Mouse (Mus musculus): ENCODE data around the gene Mier3.
"Not testable (repeated sequence)": the region's sequence is repeated elsewhere in the genome, so short reads cannot be mapped to it uniquely, and the experiment has no call there.

Gene Mier3

DNA sequence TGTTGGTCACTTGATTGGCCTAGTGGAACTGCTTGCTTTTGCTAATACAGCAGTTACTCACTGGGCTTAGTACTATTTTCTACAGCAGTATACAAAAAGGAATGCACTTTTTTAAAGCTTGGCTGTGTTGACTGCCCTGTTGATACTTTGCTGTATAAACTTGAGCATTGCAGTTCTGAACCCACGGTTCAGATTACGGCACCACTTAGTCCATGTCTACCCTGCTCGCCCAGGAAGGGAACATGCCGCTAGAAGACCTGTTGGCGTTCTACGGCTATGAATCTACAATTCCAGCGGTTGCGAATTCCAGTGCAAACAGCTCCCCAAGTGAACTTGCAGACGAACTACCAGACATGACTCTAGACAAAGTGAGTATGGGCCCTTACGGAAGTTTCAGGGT lies 22.6 kb downstream of the Mier3 start:
- DNase-seq (ENCODE audit: low spot score): no peak

DNA sequence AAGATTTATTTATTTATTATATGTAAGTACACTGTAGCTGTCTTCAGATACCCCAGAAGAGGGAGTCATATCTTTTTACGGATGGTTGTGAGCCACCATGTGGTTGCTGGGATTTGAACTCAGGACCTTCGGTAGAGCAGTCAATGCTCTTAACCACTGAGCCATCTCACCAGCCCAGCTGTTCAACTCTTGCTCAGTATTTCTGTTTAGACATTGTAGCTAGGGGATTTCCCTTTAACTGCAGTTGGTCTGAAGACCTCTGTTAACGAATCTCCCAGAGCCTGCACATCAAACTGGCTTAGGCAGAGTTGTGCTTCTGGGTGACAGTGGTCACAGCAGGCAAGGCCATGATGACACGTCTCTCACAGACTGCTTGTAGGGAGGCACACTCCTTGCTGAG lies 23.2 kb downstream of the Mier3 start:
- not testable (repeated sequence) for DNase-seq (ENCODE audit: low spot score)

DNA sequence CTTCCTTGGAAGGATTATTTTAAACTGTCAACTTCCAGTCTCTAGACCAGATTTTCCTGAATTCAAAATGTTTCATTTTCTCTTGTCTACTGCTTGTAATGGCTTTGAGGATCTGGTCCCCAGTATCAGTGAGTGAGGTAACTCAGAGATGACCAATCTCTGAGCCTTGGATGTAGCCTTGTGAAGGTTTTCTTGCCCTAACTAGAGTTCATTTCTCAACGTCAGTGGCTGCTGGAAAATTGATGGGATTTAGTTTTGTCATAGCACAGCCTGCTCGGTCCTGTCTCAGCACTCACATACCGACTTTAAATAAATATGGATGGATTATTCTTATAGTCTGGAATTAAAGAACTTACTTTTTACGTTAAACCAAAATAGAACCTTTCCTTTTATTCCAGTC lies 29.8 kb downstream of the Mier3 start:
- no peak for DNase-seq (ENCODE audit: low spot score)

- no peak for DNase-seq (ENCODE audit: low spot score)
Measured at GRCm38 (mm10) chr13:111719726-111720125, 38.9 kb downstream of the Mier3 start.

- DNase-seq (ENCODE audit: low spot score): no peak
Measured at GRCm38 (mm10) chr13:111724811-111725164, 44.0 kb downstream of the Mier3 start.

DNA sequence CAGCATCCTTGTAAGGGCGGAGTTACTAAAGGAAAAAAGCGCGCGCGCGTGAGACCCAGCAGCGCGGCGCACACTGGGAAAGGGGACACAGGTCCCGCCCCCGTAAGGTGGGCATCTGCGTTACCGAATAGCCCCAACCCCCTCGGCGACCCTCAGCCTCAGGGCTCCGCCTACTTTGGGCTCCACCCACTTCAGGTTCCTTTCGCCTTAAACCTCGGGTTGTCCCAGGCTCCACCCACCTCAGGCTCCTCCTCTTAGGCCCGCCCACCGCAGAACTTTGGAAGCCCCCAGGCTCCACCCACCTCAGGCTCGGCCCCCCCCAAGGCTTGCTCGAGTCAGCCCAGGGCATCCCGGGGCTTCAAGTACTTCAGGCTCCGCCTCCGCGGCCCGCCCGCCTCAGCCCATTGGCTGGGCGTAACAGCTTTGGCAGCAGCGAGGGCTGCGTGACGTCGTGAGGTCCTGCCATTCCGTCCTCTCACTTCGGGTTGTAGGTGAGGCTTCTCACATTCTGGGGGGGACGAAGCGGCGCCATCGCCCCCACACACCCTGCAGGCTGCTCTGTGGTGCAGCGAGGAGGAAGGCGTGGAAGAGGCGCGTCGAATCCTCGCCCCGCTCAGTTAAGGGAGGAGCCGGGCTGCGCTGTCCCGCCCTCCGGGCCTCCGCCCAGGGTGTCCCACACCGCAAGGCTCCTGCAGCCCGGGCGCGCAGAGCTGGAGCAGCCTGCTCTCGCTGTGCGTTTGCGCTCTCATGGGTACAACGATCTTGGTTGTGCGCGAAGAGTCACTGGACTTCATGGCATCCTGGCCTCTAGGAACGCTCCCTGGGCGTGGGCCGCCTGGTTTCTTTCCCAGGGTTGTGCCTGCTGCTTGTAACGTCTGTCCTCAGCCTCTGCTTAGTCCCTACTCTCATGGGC lies 44.6 kb downstream of the Mier3 start:
- DNase-seq (ENCODE audit: low spot score): peak; percentile 99

- DNase-seq (ENCODE audit: low spot score): no peak
Measured at GRCm38 (mm10) chr13:111726898-111727297, 46.1 kb downstream of the Mier3 start.

DNA sequence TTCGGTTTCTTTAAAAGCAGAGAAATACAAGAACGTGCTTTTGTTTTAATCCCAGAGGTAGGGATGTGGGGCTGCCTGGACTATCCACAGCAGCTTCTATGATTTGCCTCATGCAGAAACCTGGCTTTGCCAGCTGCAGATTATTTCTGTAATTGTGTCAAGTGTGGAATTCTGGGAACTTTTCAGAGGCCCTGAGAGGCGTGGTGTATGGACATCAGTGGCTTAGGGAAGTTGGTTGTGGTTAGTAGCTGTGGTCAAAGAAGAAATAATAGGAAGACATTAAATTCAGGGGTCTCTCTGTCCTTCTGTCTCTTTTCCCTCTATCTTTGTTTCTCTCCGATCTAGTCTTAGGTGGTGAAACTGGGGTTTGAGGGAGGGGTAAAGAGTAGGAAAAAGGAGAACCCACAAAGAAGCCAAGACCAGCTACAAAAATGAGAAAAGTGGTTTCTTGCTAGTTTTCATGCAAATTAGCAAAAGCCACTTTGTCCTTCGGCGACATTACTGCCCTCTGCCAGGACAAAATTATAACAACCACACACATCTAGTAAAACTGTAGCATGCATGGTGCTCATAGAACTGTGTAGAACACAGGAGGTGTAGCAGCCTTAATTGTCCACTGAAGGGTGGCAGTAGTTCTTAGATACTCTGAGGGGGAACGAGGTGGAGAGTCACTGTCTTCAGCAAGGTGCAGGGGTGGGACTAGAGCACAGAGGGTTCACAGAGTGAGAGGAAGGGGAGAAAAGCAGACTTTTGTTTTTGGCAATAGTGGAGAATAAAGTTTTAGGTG lies 60.6 kb downstream of the Mier3 start:
- no peak for DNase-seq (ENCODE audit: low spot score)

DNA sequence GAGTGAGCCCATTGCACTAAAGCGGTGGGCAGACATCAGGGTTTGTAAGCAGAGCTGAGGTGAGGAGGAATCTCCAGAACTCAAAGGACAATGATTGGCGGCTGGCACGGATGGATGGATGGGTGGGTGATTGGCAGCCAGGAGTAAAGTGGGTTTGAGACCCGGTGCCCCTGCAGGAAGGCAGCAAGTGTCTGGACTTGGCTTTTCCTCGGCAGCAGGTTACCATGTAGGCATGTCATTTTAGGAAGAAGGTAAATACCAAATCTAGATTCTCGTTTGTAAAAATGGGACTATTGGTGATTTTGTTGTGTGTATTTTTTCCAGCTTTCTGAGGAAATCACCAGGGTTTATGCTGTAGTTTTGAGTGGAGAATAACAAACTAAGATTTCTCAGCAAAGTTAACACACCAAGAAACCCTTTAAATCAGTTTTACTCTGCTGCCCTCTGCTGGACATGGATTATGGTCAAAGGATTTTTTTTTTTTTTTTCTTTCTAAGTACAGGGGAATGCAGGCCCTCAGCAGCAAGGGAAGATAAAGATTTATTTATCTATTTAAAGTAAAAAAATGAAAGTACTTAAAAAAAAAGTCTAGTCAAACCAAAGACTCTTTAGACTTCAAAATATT lies 61.3 kb downstream of the Mier3 start:
- peak; percentile 79 for DNase-seq (ENCODE audit: low spot score)

DNA sequence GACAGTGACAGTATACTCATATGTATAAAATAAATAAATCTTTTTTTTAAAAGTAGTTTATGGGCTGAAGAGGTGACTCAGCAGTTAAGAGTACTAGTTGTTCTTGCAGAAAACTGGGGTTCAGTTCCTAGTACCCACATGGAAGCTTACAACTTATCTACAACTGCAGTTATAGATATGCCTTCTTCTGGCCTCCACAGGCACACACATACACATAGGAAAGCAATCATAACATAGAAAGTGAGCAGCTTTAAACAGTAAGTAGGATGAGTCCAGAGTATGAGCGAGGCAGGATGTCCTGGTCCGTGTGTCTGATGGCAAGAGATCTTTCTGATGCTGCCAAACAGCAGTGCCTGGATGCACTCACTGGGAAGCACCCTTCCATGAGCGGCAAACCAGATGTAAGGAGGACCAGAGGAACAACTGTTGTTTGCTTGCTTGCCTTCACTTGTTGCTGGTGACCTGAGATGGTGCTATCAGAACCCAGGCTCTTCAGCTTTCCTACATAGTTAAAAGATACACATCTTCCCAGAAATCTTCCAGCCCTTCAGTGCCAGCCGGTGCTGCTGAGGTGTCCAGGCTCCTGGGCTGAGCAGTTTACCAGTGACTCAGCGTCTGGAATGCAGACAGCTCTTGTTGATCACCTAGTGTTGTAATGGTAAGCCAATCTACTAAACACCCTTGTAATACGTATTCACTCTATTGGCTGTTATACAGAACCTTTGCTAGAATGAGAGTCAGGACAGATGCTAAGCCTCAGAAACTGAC lies 63.6 kb downstream of the Mier3 start:
- no peak for DNase-seq (ENCODE audit: low spot score)

DNA sequence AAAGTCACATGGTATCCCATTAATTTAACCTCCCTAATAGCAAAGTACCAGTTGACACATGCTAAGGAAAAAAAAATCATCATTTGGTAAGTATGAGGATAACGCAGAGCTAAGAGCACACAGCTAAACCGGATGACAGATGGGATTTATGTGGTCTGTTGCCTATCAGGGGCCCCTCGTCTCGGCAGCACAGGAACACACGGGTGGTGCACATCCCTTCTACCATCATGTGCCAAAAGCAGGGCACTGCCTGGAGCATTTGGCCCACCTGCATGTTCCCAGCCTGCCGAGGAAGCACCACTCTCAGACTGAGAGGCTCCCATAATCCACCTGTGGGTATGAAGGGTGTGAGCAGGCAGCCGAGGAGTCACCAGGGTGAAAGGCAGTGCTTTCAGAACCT lies 64.4 kb downstream of the Mier3 start:
- no peak for DNase-seq (ENCODE audit: low spot score)

DNA sequence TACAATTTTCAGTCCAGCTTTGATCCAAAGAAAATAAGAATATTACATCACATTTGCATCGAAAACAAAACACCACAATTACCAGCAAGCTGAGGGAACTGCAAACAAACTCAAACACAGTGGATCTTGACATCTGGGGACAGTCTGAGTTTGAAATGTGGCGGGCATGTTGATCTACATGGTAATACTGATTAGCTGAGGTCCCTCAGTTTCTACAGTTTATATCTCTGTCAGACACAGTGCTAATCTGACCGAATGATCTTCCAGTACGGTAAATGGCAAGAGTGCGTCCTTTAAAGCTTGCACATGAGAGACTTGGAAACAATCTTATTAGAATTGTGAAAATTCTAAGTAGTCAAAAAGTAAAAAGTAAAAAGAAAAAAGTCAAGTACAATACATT lies 66.1 kb downstream of the Mier3 start:
- DNase-seq (ENCODE audit: low spot score): no peak

DNA sequence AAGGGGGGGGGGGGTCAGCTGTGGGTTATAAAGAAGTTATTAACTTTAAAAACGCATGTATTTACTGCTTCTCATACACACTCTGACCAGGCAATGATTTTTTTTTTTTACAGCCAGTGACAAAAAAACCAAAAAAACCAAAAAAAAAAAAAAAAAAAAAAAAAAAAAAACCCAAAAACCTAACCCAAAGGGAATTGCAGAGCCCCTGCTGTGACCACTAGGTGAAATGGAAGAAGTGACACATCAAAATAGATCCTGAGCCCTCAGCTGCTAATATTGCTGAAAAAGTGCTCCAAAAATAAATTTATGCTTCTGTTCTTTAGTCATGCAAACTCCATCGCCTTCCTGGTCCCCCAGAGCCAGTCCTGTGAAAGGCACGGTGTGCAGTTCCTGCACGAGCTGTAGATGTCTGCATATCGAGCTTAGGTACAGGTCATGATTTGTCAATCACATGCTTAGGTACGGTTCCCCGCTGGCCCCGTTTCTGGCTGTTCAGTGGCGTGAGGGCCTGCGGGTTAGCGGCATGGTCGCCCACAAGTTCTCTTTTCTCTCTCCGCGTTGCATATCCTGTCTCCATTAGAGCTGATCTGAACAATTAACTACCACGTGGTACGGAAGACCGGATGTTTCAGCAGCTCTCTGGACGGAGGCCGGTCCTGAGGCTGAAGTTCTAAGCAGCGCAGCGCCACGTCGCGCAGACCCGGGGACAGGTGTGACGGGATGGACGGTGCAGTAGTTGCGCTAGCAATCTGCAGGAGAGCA lies 67.7 kb downstream of the Mier3 start:
- no peak for DNase-seq (ENCODE audit: low spot score)

DNA sequence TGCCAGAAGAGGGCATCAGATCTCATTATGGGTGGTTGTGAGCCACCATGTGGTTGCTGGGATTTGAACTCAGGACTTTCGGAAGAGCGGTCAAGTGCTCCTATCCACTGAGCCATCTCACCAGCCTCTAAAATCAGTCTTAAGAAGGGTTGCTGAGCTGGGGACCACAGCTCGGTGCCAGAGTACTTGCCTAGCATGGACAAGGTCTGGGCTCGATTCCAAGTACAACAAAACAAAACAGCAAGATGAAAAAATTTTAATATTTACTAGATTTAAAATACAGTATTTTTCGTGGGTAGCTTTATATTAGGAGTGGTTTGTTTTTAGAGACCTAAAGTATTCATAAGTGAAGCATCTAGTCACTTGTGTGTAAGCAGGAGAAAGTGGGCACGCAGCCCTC lies 72.5 kb downstream of the Mier3 start:
- no peak for DNase-seq (ENCODE audit: low spot score)

DNA sequence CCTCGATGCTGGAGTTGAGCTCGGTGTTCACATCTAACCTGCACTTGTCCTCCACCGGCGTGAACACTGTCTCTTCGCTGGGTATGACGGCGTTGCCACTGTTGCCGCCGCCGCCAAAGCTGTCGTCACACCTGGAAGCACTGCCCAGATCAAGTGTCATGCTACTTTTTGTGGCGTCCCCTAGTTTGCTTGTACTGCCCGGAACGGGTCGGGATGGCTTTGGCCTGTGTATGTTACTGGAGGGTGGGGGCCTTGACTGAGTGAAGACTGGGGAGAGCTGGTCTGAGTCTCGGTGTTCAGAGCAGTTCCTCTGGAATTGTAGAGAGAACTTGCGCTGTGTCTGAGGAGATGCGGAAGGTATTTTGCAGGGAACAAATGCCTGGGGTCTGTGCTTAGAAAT lies 74.6 kb downstream of the Mier3 start:
- no peak for DNase-seq (ENCODE audit: low spot score)

GRCm38 (mm10) chr13:111755937-111756336 lies 75.2 kb downstream of the Mier3 start:
- DNase-seq (ENCODE audit: low spot score): no peak

- DNase-seq (ENCODE audit: low spot score): no peak
Measured at GRCm38 (mm10) chr13:111756986-111757385, 76.2 kb downstream of the Mier3 start.

- DNase-seq (ENCODE audit: low spot score): no peak
Measured at GRCm38 (mm10) chr13:111762526-111762925, 81.7 kb downstream of the Mier3 start.
